Mouse (Mus musculus) liver, adult 2 months (tissue): ENCODE data around the gene Ltn1. TPM values are rescaled to one million over a fixed set of nuclear protein-coding genes. Genes with fewer than 3 reads are reported as not detected.

Experiments
- DNase-seq: peaks from one replicate; pipeline ENCODE4 v3.0.0-alpha.2; 2011; ENCODE audit warnings: low read depth, low spot score; ENCODE audit errors: extremely low read depth
- H3K27ac ChIP-seq: fragments of 200-500 bp; replicated peaks from 2 replicates; pipeline ENCODE4 v1.5.1; 2012; ENCODE audit warnings: low read depth, mild to moderate bottlenecking, control low read depth, inconsistent platforms, low read length; ENCODE audit not compliant: insufficient read depth
- H3K27me3 ChIP-seq: fragments of 200-500 bp; 2 replicates; pipeline ENCODE4 v1.6.1; 2012; ENCODE audit warnings: mild to moderate bottlenecking, moderate library complexity, low read length, inconsistent platforms; ENCODE audit not compliant: control insufficient read depth, insufficient read depth
- H3K36me3 ChIP-seq: fragments of 200-500 bp; 2 replicates; pipeline ENCODE4 v1.6.1; 2012; ENCODE audit warnings: low read length, inconsistent platforms; ENCODE audit not compliant: control insufficient read depth, insufficient read depth
- H3K4me1 ChIP-seq: fragments of 200-500 bp; 2 replicates; pipeline ENCODE4 v1.6.1; 2011; ENCODE audit warnings: low read length; ENCODE audit not compliant: control insufficient read depth, insufficient read depth
- H3K4me3 ChIP-seq: fragments of 200-500 bp; 2 replicates; pipeline ENCODE4 v1.5.1; 2011; ENCODE audit warnings: low read depth, mild to moderate bottlenecking, control low read depth, low read length, moderate library complexity; ENCODE audit not compliant: insufficient read depth
- H3K79me2 ChIP-seq: fragments of 200-500 bp; 2 replicates; pipeline ENCODE4 v1.6.1; 2012; ENCODE audit warnings: inconsistent platforms, mild to moderate bottlenecking, low read length, moderate library complexity; ENCODE audit not compliant: control insufficient read depth, insufficient read depth
- H3K9ac ChIP-seq: fragments of 200-500 bp; 2 replicates; pipeline ENCODE4 v1.6.1; 2012; ENCODE audit warnings: low read depth, mild to moderate bottlenecking, control low read depth, inconsistent platforms, low read length
- CTCF ChIP-seq: fragments of 200-500 bp; IDR thresholded peaks from 2 replicates; pipeline ENCODE4 v1.5.1; 2011; ENCODE audit warnings: low read depth, low read length, control low read depth
- POLR2A ChIP-seq: fragments of 200-500 bp; IDR thresholded peaks from 2 replicates; pipeline ENCODE4 v1.6.1; 2011; ENCODE audit warnings: low read length, control low read depth; ENCODE audit not compliant: insufficient read depth; ENCODE audit errors: extremely low read depth
- WGBS: fragments of 180-500 bp; shearing (Covaris S2); methylation state at CpG from one replicate; pipeline ENCODE4 v1.1.7; 2018; 5-methylcytosine and 5-hydroxymethylcytosine counted together
- polyA plus RNA-seq: library from polyadenylated mRNA; depleted of rRNA; stranded (reverse); fragments of >200 nt; gene quantifications from 2 replicates; pipeline ENCODE4 v1.2.3, GENCODE M21; 2012; rRNA removed
- total RNA-seq: library from RNA; depleted of rRNA; stranded (reverse); fragments of >200 nt; gene quantifications from 2 replicates; pipeline ENCODE4 v1.2.3, GENCODE M21; 2014; rRNA removed

Ltn1 gene
- total and polyA plus RNA-seq, 2 experiments: 3.0 to 18.9 TPM

- 77% methylated on average over 3 of the region's 3 CpGs for WGBS
- DNase-seq: no peak
Measured at GRCm38 (mm10) chr16:87334756-87335155, 97.7 kb downstream of the Ltn1 start.

GRCm38 (mm10) chr16:87329986-87330385, 102.4 kb downstream of the Ltn1 start:
- no peaks in the 10 kb centered on the region for H3K36me3 ChIP-seq
- no peak overlapping the region for H3K4me3 ChIP-seq
- no peak overlapping the region for H3K9ac ChIP-seq
- no peak for DNase-seq
- H3K27me3 ChIP-seq: no peaks in the 10 kb centered on the region
- no peaks in the 10 kb centered on the region for H3K79me2 ChIP-seq
- no peaks in the 10 kb centered on the region for H3K4me1 ChIP-seq
- WGBS: 92% methylated on average over 3 of the region's 3 CpGs
- TF ChIP-seq POLR2A (no peak), CTCF (no peak)
- no peak overlapping the region for H3K27ac ChIP-seq

More at GRCm38 (mm10) chr16:87334756-87335155, 97.7 kb downstream of the Ltn1 start:
- H3K4me1 ChIP-seq: no peaks in the 10 kb centered on the region
- no peaks in the 10 kb centered on the region for H3K79me2 ChIP-seq
- no peak overlapping the region for H3K4me3 ChIP-seq
- no peaks in the 10 kb centered on the region for H3K27me3 ChIP-seq
- H3K36me3 ChIP-seq: no peaks in the 10 kb centered on the region
- no peak overlapping the region for H3K9ac ChIP-seq
- no peak overlapping the region for H3K27ac ChIP-seq
- TF ChIP-seq CTCF (no peak), POLR2A (no peak)

Other genes with a start within 250 kb of the Ltn1 start
- 7.9 and 9.1 TPM in 2 replicates for gene N6amt1, start 78.4 kb downstream of the Ltn1 start, total RNA-seq
- 4.0 and 4.9 TPM in 2 replicates for gene N6amt1, start 78.4 kb downstream of the Ltn1 start, polyA plus RNA-seq
- 7.7 and 9.5 TPM in 2 replicates for gene Rwdd2b, start 8.0 kb upstream of the Ltn1 start, total RNA-seq
- gene Rwdd2b, start 8.0 kb upstream of the Ltn1 start, polyA plus RNA-seq: 5.0 and 5.1 TPM in 2 replicates
- 40.6 and 47.7 TPM in 2 replicates for gene Usp16, start 22.1 kb upstream of the Ltn1 start, total RNA-seq
- 9.0 and 9.7 TPM in 2 replicates for gene Usp16, start 22.1 kb upstream of the Ltn1 start, polyA plus RNA-seq
- gene Cct8, start 63.3 kb upstream of the Ltn1 start, total RNA-seq: 106 and 121 TPM in 2 replicates
- gene Cct8, start 63.3 kb upstream of the Ltn1 start, polyA plus RNA-seq: 22.5 and 24.9 TPM in 2 replicates
- gene Map3k7cl, start 120.7 kb upstream of the Ltn1 start, total RNA-seq: 0.07 TPM in 1 of 2 replicates, not detected in the other
- gene Map3k7cl, start 120.7 kb upstream of the Ltn1 start, polyA plus RNA-seq: not detected in 2 replicates